Mouse (Mus musculus): ENCODE data around the gene Cand1.

Cand1 gene

GRCm38 (mm10) chr10:119239969-119240721, at the start of gene Cand1:
Gene Cand1, minus strand, starts transcription at chr10:119240055.
- peak; percentile 100 for DNase-seq

- no peak for DNase-seq
Measured at GRCm38 (mm10) chr10:119278871-119279270, 39.0 kb upstream of the Cand1 start.

- no peak for DNase-seq
Measured at GRCm38 (mm10) chr10:119274333-119274732, 34.5 kb upstream of the Cand1 start.

- no peak for DNase-seq
Measured at GRCm38 (mm10) chr10:119272536-119272935, 32.7 kb upstream of the Cand1 start.

GRCm38 (mm10) chr10:119272005-119272404, 32.1 kb upstream of the Cand1 start:
- DNase-seq, result no peak

GRCm38 (mm10) chr10:119271101-119271500, 31.2 kb upstream of the Cand1 start:
- DNase-seq, result no peak

- DNase-seq, result no peak
Measured at GRCm38 (mm10) chr10:119270384-119270985, 30.6 kb upstream of the Cand1 start.

GRCm38 (mm10) chr10:119264761-119265160, 24.9 kb upstream of the Cand1 start:
- no peak for DNase-seq

- no peak for DNase-seq
Measured at GRCm38 (mm10) chr10:119262821-119263220, 23.0 kb upstream of the Cand1 start.

- DNase-seq, result no peak
Measured at GRCm38 (mm10) chr10:119257876-119258275, 18.0 kb upstream of the Cand1 start.

GRCm38 (mm10) chr10:119244146-119244545, 4.3 kb upstream of the Cand1 start:
- no peak for DNase-seq

GRCm38 (mm10) chr10:119240722-119241089, 851 bp upstream of the Cand1 start:
- no peak for DNase-seq

GRCm38 (mm10) chr10:119239633-119239968, 254 bp downstream of the Cand1 start:
- no peak for DNase-seq

GRCm38 (mm10) chr10:119238985-119239631, 747 bp downstream of the Cand1 start:
- DNase-seq, result peak; percentile 39

GRCm38 (mm10) chr10:119231526-119231925, 8.3 kb downstream of the Cand1 start:
- no peak for DNase-seq

GRCm38 (mm10) chr10:119230703-119231102, 9.2 kb downstream of the Cand1 start:
- DNase-seq, result no peak

- DNase-seq, result no peak
Measured at GRCm38 (mm10) chr10:119230074-119230669, 9.7 kb downstream of the Cand1 start.

- no peak for DNase-seq
Measured at GRCm38 (mm10) chr10:119223686-119224085, 16.2 kb downstream of the Cand1 start.

GRCm38 (mm10) chr10:119221631-119222030, 18.2 kb downstream of the Cand1 start:
- no peak for DNase-seq

GRCm38 (mm10) chr10:119219415-119219814, 20.4 kb downstream of the Cand1 start:
- no peak for DNase-seq

GRCm38 (mm10) chr10:119218274-119219080, 21.4 kb downstream of the Cand1 start:
- DNase-seq, result no peak

- no peak for DNase-seq
Measured at GRCm38 (mm10) chr10:119212443-119212842, 27.4 kb downstream of the Cand1 start.

- DNase-seq, result no peak
Measured at GRCm38 (mm10) chr10:119211251-119211650, 28.6 kb downstream of the Cand1 start.

Measured in right cerebral cortex, postnatal 14 days (tissue).